Mouse (Mus musculus) thymus, postnatal 14 days (tissue): Measurements from ENCODE around the gene Naif1.
A peak's percentile ranks its signal among the peaks of the same experiment; 100 is the strongest.

Source experiments
- DNase-seq: peaks from one replicate; pipeline ENCODE4 v3.0.0; 2021

Gene Naif1

DNA sequence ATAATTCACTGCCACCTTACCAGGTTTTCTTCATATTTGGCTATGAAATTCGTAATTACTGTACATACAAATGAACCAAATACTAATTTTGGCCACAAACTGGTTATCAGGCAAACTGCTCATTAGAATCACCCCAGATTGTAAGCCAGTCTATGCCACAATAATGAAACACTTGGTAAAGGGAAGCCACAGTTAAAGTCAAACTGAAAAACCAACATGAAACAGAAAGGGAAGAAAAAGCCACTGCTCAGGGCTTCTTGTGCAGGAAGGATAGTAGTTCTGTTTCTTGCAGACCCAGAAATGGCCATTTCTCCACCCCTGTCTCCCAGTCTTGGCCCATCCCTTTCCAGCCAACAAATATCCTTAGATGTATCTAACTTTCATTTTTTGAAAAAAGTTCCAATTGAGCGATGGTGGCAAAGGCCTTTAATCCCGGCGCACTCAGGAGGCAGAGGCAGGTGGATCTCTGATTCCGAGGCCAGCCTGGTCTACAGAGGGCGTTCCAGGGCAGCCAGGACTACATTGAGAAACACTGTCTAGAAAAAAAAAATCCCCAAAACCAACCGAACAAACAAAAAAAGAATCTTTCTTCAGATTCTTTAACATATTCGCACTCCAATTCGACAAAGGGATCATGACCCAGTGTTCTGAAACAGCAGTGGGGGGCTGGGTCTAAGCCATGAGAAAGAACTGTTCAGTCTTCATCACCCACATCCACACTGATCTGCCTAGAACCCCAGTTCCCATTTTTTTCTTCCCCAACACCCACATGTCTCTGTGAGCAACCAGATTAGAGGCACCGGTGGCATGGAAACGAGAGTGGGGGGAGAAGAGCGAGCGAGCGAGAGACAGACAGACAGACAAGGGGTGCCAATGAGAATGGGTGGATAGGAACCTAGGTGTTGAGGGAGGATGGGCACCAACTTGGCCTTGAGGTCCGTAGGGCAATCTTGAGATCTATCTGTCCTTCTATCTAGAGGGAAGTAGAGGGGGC is at the start of gene Naif1:
TSS of gene Naif1 (plus strand) at position 697 of the 994 bp plus-strand sequence.
- peak; percentile 28 for DNase-seq

GRCm38 (mm10) chr2:32404663-32405062 is 45.6 kb upstream of the Naif1 start:
- DNase-seq, result peak; percentile 94

DNA sequence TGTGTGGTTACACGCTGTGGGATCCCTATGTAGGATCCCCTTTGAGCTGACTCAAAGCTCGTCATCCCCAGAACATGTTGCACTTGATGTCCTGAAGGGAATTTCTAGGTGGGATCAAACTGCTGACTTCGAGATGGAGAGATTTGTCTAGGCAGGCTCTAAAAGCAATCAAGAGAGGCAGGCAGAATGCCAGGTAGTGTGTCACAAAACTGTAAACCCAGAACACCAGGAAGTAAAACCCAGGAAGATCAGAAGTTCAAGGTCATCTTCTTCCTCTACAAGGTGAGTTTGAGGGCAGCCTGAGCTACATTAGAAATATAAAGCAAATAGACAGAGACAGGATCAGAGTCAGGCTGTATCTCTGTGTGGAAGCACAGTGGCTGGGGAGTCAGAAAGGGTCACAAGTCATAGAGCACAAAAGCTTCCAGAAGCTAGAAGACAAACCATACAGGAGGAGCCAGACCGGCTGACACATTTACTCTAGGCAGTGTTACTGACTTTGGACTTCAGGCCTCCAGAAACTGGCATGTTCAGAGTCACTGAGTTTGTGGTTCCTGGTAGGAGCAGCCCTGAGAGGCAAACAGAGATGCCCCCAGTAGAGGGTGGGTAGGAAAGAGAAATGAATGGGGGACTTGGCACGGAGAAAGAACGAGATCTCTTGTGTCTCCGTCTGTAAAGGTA is 43.0 kb upstream of the Naif1 start:
- DNase-seq, result no peak

- no peak for DNase-seq
Measured at GRCm38 (mm10) chr2:32408429-32409424, 41.5 kb upstream of the Naif1 start.

DNA sequence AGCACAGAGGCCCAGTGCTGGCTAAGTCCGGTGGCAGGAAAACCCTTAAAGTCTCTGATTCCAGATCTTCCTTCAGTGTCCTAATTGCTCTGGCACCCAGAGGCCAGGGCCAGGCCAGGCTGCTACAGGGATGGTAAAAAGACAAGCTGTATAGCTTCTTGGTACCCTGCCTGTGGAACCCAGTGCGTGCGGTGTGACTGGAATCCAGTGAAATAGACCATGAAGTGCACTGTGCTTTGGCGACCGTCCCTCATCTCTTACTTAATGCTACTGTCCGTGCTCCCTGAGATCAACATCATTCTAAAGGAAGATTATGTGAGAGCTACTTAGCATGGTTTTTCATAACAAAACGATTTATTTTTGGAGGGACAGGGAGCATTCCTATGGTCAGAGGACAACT is 38.9 kb upstream of the Naif1 start:
- no peak for DNase-seq

GRCm38 (mm10) chr2:32412742-32413531 is 37.3 kb upstream of the Naif1 start:
- no peak for DNase-seq

- DNase-seq, result no peak
Measured at GRCm38 (mm10) chr2:32413936-32414335, 36.3 kb upstream of the Naif1 start.

GRCm38 (mm10) chr2:32415801-32416200 is 34.5 kb upstream of the Naif1 start:
- no peak for DNase-seq

DNA sequence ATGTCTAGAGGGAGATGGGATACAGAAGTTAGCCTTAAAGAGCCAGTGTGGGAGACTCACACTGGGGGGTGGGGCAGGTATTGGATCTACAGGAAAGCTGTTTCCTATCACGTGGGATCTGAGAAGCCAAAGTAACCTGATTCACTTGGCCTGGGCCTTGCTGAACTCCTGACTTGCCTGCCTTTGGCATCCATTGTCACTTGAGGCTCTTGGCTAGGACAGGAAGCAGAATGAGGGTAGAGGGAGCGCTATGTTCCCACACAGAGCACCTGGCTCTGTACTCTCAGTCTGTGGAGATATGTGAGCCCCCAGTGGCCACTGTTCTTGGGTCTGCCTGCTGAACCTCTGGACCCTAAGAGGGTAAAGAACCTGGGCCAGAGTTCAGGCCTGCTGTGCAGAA is 33.7 kb upstream of the Naif1 start:
- DNase-seq, result no peak

DNA sequence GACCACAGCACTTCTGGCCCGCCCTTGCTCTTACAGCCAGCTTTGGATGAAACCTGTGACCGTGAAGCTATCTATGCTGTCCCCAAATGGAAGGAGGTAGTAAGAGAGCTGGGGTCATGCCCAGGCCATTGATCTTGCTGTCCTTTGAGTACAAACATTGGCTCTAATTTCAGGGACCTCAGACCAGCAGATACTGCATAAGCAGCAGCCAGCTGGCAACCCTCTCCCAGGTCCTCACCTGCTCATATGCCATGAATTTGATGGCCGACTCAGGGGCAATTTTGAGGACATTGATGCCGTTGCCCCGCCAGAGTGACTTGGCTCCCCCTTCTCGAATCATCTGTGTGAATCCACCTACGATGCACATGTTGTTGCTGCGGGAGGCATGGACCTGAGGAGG is 32.8 kb upstream of the Naif1 start:
- no peak for DNase-seq

GRCm38 (mm10) chr2:32418430-32419151 is 31.7 kb upstream of the Naif1 start:
- no peak for DNase-seq

- DNase-seq, result no peak
Measured at GRCm38 (mm10) chr2:32419359-32419758, 30.9 kb upstream of the Naif1 start.

DNA sequence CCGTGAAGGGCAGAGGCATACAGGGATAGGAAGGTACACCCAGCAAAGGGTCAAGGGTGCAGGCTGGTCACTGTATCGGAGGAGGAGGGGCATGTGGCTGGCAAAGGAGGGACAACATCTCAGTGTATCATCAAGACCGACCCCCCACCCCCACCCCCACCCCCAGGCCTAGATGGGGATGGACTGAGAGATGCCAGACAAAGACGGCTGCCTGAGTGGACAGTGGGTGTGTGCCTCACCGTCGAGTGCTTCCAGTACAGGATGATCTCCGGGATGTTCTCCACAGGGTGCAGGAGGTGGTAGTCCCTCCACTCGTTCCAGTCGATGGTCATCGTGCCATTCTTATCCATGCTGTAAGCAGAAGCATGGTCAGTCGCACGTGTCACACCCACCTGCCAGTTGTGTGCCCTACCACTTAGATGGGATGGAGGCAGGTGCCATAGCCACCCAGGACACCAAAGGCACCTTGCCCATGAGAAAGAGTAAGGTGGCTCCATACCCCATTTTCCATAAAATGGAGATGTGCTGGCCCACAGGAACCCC is 30.1 kb upstream of the Naif1 start:
- DNase-seq, result no peak

- DNase-seq, result no peak
Measured at GRCm38 (mm10) chr2:32420647-32421046, 29.6 kb upstream of the Naif1 start.

GRCm38 (mm10) chr2:32421851-32422251 is 28.4 kb upstream of the Naif1 start:
- no peak for DNase-seq

DNA sequence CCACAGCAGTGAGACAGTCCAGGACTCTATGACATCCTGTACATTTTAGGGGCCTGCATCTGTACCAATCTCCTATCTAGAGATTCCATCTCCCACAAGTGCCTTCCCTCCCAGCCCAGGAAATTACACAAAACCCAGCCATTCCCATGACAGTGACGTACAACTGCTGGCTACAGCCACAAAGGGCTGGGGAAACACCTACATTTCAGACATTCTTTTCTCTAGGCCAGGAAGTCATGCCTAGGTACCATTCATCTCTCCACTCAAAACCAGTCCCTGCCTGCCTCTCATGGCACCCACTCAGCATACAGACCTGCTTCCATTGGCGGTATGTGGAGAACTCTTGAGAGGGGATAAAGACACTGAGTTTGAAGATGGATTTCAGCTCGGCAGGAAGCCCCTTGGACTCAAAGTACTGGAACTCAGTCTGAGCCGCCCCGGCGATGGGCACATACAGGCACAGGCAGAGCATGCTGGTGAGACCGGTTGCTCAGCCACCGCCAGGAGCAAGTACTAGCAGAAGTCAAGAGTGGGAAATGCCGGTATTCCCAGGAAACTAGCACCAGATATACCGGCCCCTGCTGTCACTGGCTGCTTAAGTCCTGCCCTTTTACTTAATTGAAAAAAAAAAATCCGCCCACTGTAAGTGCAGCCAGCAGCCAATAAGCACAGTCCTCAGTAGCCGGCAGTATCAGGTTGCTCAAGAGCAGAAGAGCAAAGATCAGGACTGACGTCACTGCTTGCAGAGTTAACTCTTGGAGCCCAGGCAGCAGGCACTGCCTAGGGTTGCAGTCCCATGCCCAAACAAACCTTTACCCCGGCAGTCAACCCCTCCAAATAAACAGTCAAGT is 26.6 kb upstream of the Naif1 start:
- DNase-seq, result peak; percentile 23

- no peak for DNase-seq
Measured at GRCm38 (mm10) chr2:32424796-32425195, 25.5 kb upstream of the Naif1 start.

GRCm38 (mm10) chr2:32425568-32425967 is 24.7 kb upstream of the Naif1 start:
- no peak for DNase-seq

DNA sequence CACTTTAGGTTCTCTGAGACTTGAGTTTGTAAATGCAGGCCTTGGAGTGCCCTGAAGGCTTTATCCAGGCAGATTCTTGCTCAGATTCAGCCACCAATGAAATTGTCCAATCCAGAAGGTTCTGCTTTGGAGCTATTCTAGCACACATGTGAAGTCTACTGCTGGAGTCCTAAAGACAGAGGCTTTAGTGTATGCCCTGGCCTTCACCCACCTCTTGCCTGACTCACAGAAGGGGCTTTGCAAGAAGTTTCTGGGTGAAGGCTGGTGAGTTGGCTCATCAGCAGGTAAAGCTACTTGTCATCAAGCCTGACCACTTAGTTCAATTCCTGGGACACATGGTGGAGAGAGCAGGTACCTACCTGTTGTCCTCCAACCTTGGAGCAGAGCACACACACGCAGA is 24.1 kb upstream of the Naif1 start:
- no peak for DNase-seq

DNA sequence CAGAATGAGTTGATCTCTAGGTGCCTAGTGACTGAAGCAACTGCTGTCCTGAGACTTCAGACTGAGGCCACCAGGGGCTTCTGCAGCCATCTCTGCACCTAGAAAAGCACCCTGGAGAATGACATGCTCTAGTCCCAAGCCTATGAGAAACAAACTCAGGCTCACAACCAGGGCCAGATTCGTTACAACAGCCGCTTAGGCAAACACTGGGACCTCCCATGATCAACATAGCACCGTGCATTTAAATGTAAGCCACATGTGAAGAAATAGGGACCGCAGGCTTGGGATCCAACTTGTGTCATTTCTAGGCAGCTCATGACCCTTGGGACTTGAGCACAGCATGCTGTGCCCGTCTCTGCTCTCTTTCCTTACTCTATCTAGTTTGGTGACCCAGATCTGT is 22.5 kb upstream of the Naif1 start:
- no peak for DNase-seq
